Mouse (Mus musculus) left cerebral cortex, adult 2 months (tissue): ENCODE results near the gene Tbata. TPM values are rescaled to one million over a fixed set of nuclear protein-coding genes. Genes with fewer than 3 reads are reported as not detected.

Source experiments
- DNase-seq, 2 experiments: peaks; one replicate each; pipeline ENCODE4 v3.0.0; 2021 to 2022; ENCODE audit warnings: low spot score in 2 of 2, mixed read lengths in 1 of 2; ENCODE audit errors: extremely low spot score in 1 of 2
- H3K27ac ChIP-seq: fragments of 200-600 bp; 2 replicates; pipeline ENCODE4 v1.8.1; 2022
- H3K4me3 ChIP-seq: fragments of 200-600 bp; 2 replicates; pipeline ENCODE4 v1.8.1; 2022
- CTCF ChIP-seq: fragments of 200-600 bp; IDR thresholded peaks from 2 replicates; pipeline ENCODE4 v1.8.1; 2022; ENCODE audit warnings: antibody characterized with exemption, mild to moderate bottlenecking, moderate library complexity
- intact Hi-C: fragments of 180-260 bp; cut with DNase I; formaldehyde crosslinking; loops from one replicate; pipeline ENCODE4 v1.15.1; 2025
- long read RNA-seq, 2 experiments: library from polyadenylated mRNA; stranded (forward); transcript quantifications; one replicate each; pipeline ENCODE4 v2.0.0; 2021; ENCODE audit warnings: borderline mapping rate in 2 of 2
- total RNA-seq, 2 experiments: library from RNA; stranded (reverse); gene quantifications; 2 replicates each; pipeline ENCODE4 v1.2.3; 2021

The Tbata gene
- 1 to 10 TPM in 1 of 2 experiments, under 1 TPM in 1; 0.54 to 1.3 TPM for total RNA-seq
- long read RNA-seq, experiment 1, partial matches to known transcripts, result 1 of 1 reads
- long read RNA-seq, experiment 1, other reads (novel, unspliced or antisense), result 0 of 1 reads
- long read RNA-seq, experiment 2, partial matches to known transcripts, result 0 of 1 reads
- long read RNA-seq, experiment 2, other reads (novel, unspliced or antisense), result 1 of 1 reads

- Histone ChIP-seq H3K4me3 (no peak within 1 kb of the TSS), H3K27ac (no peak within 1 kb of the TSS)
- TF ChIP-seq CTCF, result no peak
- DNase-seq, result no peak
- intact Hi-C loops, result no loop called here
Observed at GRCm38 (mm10) chr10:61171654-61172053, at the start of gene Tbata. Gene Tbata, plus strand, starts transcription at chr10:61171954.

GRCm38 (mm10) chr10:61123276-61123913, 48.4 kb upstream of the Tbata start:
- H3K4me3 ChIP-seq, result no peak overlapping the region
- H3K27ac ChIP-seq, result no peak overlapping the region
- no peak for TF ChIP-seq CTCF
- intact Hi-C loops, result no loop called here
- no peak for DNase-seq

GRCm38 (mm10) chr10:61124462-61124861, 47.3 kb upstream of the Tbata start:
- intact Hi-C loops, result no loop called here
- no peak overlapping the region for H3K27ac ChIP-seq
- DNase-seq, result no peak
- no peak for TF ChIP-seq CTCF
- H3K4me3 ChIP-seq, result no peak overlapping the region

GRCm38 (mm10) chr10:61128701-61129365, 42.9 kb upstream of the Tbata start:
- TF ChIP-seq CTCF, result no peak
- Histone ChIP-seq H3K27ac (no peak overlapping the region), H3K4me3 (no peak overlapping the region)
- intact Hi-C loops, result no loop called here
- DNase-seq, result no peak

GRCm38 (mm10) chr10:61130959-61131358, 40.8 kb upstream of the Tbata start:
- no peak for DNase-seq
- no peak for TF ChIP-seq CTCF
- intact Hi-C loops, result no loop called here
- Histone ChIP-seq H3K4me3 (no peak overlapping the region), H3K27ac (no peak overlapping the region)

- Histone ChIP-seq H3K4me3 (no peak overlapping the region), H3K27ac (no peak overlapping the region)
- intact Hi-C loops, result no loop called here
- no peak for DNase-seq
- no peak for TF ChIP-seq CTCF
Observed at GRCm38 (mm10) chr10:61134041-61134440, 37.7 kb upstream of the Tbata start.

- DNase-seq, result no peak
- no peak overlapping the region for H3K4me3 ChIP-seq
- no peak for TF ChIP-seq CTCF
- H3K27ac ChIP-seq, result no peak overlapping the region
- intact Hi-C loops, result no loop called here
Observed at GRCm38 (mm10) chr10:61135226-61135839, 36.4 kb upstream of the Tbata start.

GRCm38 (mm10) chr10:61137567-61137966, 34.2 kb upstream of the Tbata start:
- DNase-seq, result no peak
- Histone ChIP-seq H3K4me3 (no peak overlapping the region), H3K27ac (no peak overlapping the region)
- TF ChIP-seq CTCF, result no peak
- intact Hi-C loops, result no loop called here

- H3K4me3 ChIP-seq, result no peak overlapping the region
- no peak for TF ChIP-seq CTCF
- intact Hi-C loops, result no loop called here
- H3K27ac ChIP-seq, result no peak overlapping the region
- DNase-seq, result no peak
Observed at GRCm38 (mm10) chr10:61143343-61143742, 28.4 kb upstream of the Tbata start.

- intact Hi-C loops, result no loop called here
- DNase-seq, result no peak
- TF ChIP-seq CTCF, result no peak; the same call in 1 of the 2 replicates
- Histone ChIP-seq H3K27ac (peak overlapping the region; percentile 44), H3K4me3 (peak overlapping the region; percentile 73)
Observed at GRCm38 (mm10) chr10:61145766-61146118, 26.0 kb upstream of the Tbata start.

GRCm38 (mm10) chr10:61146119-61146806, 25.5 kb upstream of the Tbata start:
- intact Hi-C loops, result no loop called here
- TF ChIP-seq CTCF, result no peak
- H3K27ac ChIP-seq, result peak overlapping the region; percentile 44
- H3K4me3 ChIP-seq, result peak overlapping the region; percentile 73
- DNase-seq, result peak; percentile 38 to 42

- intact Hi-C loops, result no loop called here
- Histone ChIP-seq H3K4me3 (peak overlapping the region; percentile 73), H3K27ac (peak overlapping the region; percentile 87)
- peak; percentile 18 to 25 for DNase-seq
- no peak for TF ChIP-seq CTCF
Observed at GRCm38 (mm10) chr10:61146807-61147156, 25.0 kb upstream of the Tbata start.
